Mouse (Mus musculus) neutrophil, adult 83 days (primary cell): Measurements from ENCODE around the gene Ifna5. TPM values are rescaled to one million over a fixed set of nuclear protein-coding genes. Genes with fewer than 3 reads are reported as not detected.

Source experiments
- total RNA-seq, 2 experiments: library from RNA; stranded (reverse); gene quantifications; one replicate each; pipeline ENCODE4 v1.2.4; 2023

Ifna5 gene
- not detected for total RNA-seq

DNA sequence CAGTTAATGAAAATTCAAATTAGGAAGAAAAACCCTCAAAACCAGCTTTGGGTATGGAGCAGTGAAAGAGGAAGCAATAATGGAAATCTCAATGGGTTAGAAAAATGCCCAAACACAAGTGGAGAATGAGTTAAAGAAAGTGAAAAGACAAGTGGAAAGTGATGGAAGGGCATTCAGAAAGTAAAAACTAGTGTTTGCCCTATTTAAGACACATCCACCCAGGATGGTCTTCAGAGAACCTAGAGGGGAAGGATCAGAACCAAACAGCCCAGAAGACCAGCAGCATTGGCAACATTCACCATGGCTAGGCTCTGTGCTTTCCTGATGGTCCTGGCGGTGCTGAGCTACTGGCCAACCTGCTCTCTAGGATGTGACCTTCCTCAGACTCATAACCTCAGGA lies at the start of gene Ifna5:
TSS of gene Ifna5 (plus strand) at position 301 of the 400 bp plus-strand sequence.

DNA sequence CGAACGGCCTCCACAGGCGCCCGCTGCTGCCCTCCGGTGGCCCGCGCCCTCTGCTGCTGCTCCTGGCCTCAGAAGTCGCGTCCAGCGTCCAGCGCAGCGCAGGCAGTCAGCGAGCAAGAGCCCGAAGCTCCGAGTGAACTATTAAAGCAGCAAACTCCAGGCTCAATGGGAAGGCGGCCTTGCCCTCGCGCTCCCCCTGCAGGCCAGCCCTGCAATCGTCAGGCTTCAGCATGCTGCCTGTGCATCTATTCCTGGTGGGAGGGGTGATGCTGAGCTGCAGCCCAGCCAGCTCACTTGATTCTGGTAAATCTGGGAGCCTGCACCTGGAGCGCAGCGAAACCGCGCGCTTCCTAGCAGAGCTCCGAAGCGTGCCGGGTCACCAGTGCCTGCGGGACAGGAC lies 46.9 kb upstream of the Ifna5 start, which contains the start of gene Gm13277:
TSS of gene Gm13277 (plus strand) at position 231 of the 400 bp plus-strand sequence.

DNA sequence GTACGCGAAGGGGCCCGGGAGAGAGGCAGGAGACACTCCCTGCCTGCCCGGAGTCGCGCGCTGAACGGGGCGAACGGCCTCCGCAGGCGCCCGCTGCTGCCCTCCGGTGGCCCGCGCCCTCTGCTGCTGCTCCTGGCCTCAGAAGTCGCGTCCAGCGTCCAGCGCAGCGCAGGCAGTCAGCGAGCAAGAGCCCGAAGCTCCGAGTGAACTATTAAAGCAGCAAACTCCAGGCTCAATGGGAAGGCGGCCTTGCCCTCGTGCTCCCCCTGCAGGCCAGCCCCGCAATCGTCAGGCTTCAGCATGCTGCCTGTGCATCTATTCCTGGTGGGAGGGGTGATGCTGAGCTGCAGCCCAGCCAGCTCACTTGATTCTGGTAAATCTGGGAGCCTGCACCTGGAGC lies 44.1 kb upstream of the Ifna5 start, which contains the start of gene Gm13278:
TSS of gene Gm13278 (plus strand) at position 301 of the 400 bp plus-strand sequence.

GRCm38 (mm10) chr4:88793936-88794675 lies 41.2 kb upstream of the Ifna5 start, which contains the start of gene Gm13275:
TSS of gene Gm13275 (plus strand) at chr4:88794487.

DNA sequence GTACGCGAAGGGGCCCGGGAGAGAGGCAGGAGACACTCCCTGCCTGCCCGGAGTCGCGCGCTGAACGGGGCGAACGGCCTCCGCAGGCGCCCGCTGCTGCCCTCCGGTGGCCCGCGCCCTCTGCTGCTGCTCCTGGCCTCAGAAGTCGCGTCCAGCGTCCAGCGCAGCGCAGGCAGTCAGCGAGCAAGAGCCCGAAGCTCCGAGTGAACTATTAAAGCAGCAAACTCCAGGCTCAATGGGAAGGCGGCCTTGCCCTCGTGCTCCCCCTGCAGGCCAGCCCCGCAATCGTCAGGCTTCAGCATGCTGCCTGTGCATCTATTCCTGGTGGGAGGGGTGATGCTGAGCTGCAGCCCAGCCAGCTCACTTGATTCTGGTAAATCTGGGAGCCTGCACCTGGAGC lies 38.2 kb upstream of the Ifna5 start, which contains the start of gene Gm13279:
TSS of gene Gm13279 (plus strand) at position 301 of the 400 bp plus-strand sequence.

GRCm38 (mm10) chr4:88799365-88799764 lies 36.0 kb upstream of the Ifna5 start, which contains the start of gene Gm13285:
TSS of gene Gm13285 (plus strand) at chr4:88799665.

GRCm38 (mm10) chr4:88802954-88803353 lies 32.4 kb upstream of the Ifna5 start, which contains the start of gene Gm13287:
TSS of gene Gm13287 (plus strand) at chr4:88803254.

DNA sequence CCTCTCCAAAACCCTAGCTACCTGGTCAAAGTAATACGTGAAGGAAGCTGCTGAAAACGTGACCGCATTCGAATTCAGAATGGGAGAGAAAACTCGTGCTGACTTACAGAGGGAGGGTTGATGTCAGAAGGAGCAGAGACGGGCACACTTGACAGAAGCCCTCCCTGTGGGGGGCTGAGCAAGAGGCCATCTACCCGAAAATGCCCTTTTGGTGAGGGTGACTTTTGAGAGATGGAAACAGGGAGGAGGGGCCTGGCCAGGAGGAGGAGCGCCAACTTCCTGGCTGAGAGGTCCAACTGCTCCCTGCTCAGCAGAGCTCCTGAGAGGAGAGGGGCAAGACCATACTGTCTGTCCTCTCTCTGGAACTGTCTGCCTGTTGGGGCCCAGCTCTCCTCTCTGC lies 30.1 kb upstream of the Ifna5 start, which contains the start of gene Gm13288:
TSS of gene Gm13288 (plus strand) at position 301 of the 400 bp plus-strand sequence.

GRCm38 (mm10) chr4:88815928-88816327 lies 19.4 kb upstream of the Ifna5 start, which contains the start of gene Ifna7:
TSS of gene Ifna7 (plus strand) at chr4:88816228.

GRCm38 (mm10) chr4:88819659-88820058 lies 15.7 kb upstream of the Ifna5 start, which contains the start of gene Ifna11:
TSS of gene Ifna11 (plus strand) at chr4:88819959.

DNA sequence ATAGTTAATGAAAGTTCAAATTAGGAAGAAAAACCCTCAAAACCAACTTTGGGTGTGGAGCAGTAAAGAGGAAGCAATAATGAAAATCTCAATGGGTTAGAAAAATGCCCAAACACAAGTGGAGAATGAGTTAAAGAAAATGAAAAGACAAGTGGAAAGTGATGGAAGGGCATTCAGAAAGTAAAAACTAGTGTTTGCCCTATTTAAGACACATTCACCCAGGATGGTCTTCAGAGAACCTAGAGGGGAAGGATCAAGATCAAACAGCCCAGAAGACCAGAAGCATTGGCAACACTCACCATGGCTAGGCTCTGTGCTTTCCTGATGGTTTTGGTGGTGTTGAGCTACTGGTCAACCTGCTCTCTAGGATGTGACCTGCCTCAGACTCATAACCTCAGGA lies 8.2 kb upstream of the Ifna5 start, which contains the start of gene Ifna6:
TSS of gene Ifna6 (plus strand) at position 301 of the 400 bp plus-strand sequence.

GRCm38 (mm10) chr4:88841438-88841911 lies 6.2 kb downstream of the Ifna5 start, which contains the start of gene Ifna4:
TSS of gene Ifna4 (plus strand) at chr4:88841861.

DNA sequence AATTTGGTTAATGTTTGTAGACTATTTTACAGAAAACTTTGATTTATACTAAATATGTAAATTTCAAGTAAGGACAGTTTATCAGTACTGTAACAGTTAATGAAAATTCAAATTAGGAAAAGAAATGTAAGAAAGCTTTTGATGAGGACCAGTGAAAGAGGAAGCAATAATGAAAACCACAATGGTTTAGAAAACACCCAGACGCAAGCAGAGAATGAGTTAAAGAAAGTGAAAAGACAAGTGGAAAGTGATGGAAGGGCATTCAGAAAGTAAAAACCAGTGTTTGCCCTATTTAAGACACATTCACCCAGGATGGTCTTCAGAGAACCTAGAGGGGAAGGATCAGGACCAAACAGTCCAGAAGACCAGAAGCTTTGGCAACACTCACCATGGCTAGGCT lies 14.4 kb downstream of the Ifna5 start, which contains the start of gene Ifna1:
TSS of gene Ifna1 (plus strand) at position 390 of the 400 bp plus-strand sequence.

GRCm38 (mm10) chr4:88880101-88880500 lies 44.8 kb downstream of the Ifna5 start, which contains the start of gene Ifne:
TSS of gene Ifne (minus strand) at chr4:88880201.

Other genes with a start within 250 kb of the Ifna5 start
- not detected for gene Ifna9, start 243.1 kb upstream of the Ifna5 start, total RNA-seq
- gene Ifna12, start 232.1 kb upstream of the Ifna5 start, total RNA-seq = not detected
- gene C87499, start 201.1 kb upstream of the Ifna5 start, total RNA-seq = not detected
- not detected for gene Ifna13, start 191.1 kb upstream of the Ifna5 start, total RNA-seq
- gene Ifna16, start 158.6 kb upstream of the Ifna5 start, total RNA-seq = not detected
- not detected for gene Ifna2, start 151.6 kb upstream of the Ifna5 start, total RNA-seq
- gene Ifnab, start 144.2 kb upstream of the Ifna5 start, total RNA-seq = not detected
- under 1 TPM in 1 of 2 experiments, not detected in 1; 0.40 TPM for gene Gm26566, start 113.7 kb upstream of the Ifna5 start, total RNA-seq
- 10 to 100 TPM; 51.0 to 52.2 TPM for gene Klhl9, start 113.1 kb upstream of the Ifna5 start, total RNA-seq
- not detected for gene Gm13271, start 80.7 kb upstream of the Ifna5 start, total RNA-seq
- gene Gm13283, start 75.4 kb upstream of the Ifna5 start, total RNA-seq = not detected
- gene Gm13290, start 61.7 kb upstream of the Ifna5 start, total RNA-seq = not detected
- gene Gm13289, start 58.6 kb upstream of the Ifna5 start, total RNA-seq = not detected
- not detected for gene Gm13272, start 55.7 kb upstream of the Ifna5 start, total RNA-seq
- gene Ifnz, start 53.4 kb upstream of the Ifna5 start, total RNA-seq = under 1 TPM in 1 of 2 experiments, not detected in 1; 0.70 TPM
- not detected for gene Gm13276, start 49.8 kb upstream of the Ifna5 start, total RNA-seq
- gene Gm13277, start 46.9 kb upstream of the Ifna5 start, total RNA-seq = not detected
- gene Gm13278, start 44.0 kb upstream of the Ifna5 start, total RNA-seq = not detected
- gene Gm13275, start 41.0 kb upstream of the Ifna5 start, total RNA-seq = not detected
- gene Gm13279, start 38.1 kb upstream of the Ifna5 start, total RNA-seq = not detected
- gene Gm13285, start 35.9 kb upstream of the Ifna5 start, total RNA-seq = under 1 TPM in 1 of 2 experiments, not detected in 1; 0.29 TPM
- not detected for gene Gm13287, start 32.3 kb upstream of the Ifna5 start, total RNA-seq
- not detected for gene Gm13288, start 30.0 kb upstream of the Ifna5 start, total RNA-seq
- gene Ifna7, start 19.3 kb upstream of the Ifna5 start, total RNA-seq = not detected
- gene Ifna11, start 15.6 kb upstream of the Ifna5 start, total RNA-seq = not detected
- gene Ifna6, start 8.1 kb upstream of the Ifna5 start, total RNA-seq = not detected
- not detected for gene Ifna4, start 6.3 kb downstream of the Ifna5 start, total RNA-seq
- gene Ifna1, start 14.6 kb downstream of the Ifna5 start, total RNA-seq = not detected
- not detected for gene Ifne, start 44.7 kb downstream of the Ifna5 start, total RNA-seq